Mouse (Mus musculus) pancreas, adult 10 weeks (tissue): ENCODE data around the gene Dut. TPM values are rescaled to one million over a fixed set of nuclear protein-coding genes. Genes with fewer than 3 reads are reported as not detected.

Experiments used
- polyA plus RNA-seq: library from polyadenylated mRNA; stranded (reverse); fragments of 350-450 nt; fragmentation: Illumina TruSeq; extraction: RNeasy Lipid Tissue Mini Kit (QIAGEN cat#74804); gene quantifications from one replicate; pipeline ENCODE4 v1.2.3, GENCODE M21; 2015; ENCODE audit warnings: low read depth, low replicate concordance; ENCODE audit not compliant: insufficient read depth

Dut gene
- 8.2 TPM for polyA plus RNA-seq

GRCm38 (mm10) chr2:125247108-125247961, at the start of gene Dut:
Dut (plus strand) TSS chr2:125247190.

Other genes starting within 250 kb of the Dut start
- not detected for gene Slc24a5, start 179.1 kb upstream of the Dut start, polyA plus RNA-seq
- 5.8 TPM for gene Myef2, start 123.5 kb upstream of the Dut start, polyA plus RNA-seq
- gene Ctxn2, start 110.5 kb upstream of the Dut start, polyA plus RNA-seq, result not detected
- gene Slc12a1, start 94.7 kb upstream of the Dut start, polyA plus RNA-seq, result not detected